Mouse (Mus musculus) thymus, postnatal 4 days (tissue): ENCODE results near the gene Syne2.

Source experiments
- DNase-seq: peaks from one replicate; pipeline ENCODE4 v3.0.0; 2021

Syne2 gene

GRCm38 (mm10) chr12:75874287-75874994 lies 56.5 kb downstream of the Syne2 start:
- no peak for DNase-seq

GRCm38 (mm10) chr12:75879636-75880317 lies 61.8 kb downstream of the Syne2 start:
- DNase-seq, result no peak

- DNase-seq, result no peak
Observed at GRCm38 (mm10) chr12:75881554-75881953, 63.6 kb downstream of the Syne2 start.

- DNase-seq, result no peak
Observed at GRCm38 (mm10) chr12:75886161-75886560, 68.2 kb downstream of the Syne2 start.

- DNase-seq, result no peak
Observed at GRCm38 (mm10) chr12:75886946-75887345, 69.0 kb downstream of the Syne2 start.

- DNase-seq, result no peak
Observed at GRCm38 (mm10) chr12:75888721-75889120, 70.8 kb downstream of the Syne2 start.

GRCm38 (mm10) chr12:75891206-75891605 lies 73.3 kb downstream of the Syne2 start:
- DNase-seq, result no peak

GRCm38 (mm10) chr12:75893392-75893791 lies 75.5 kb downstream of the Syne2 start:
- DNase-seq, result peak; percentile 30

GRCm38 (mm10) chr12:75894316-75894997 lies 76.5 kb downstream of the Syne2 start:
- peak; percentile 46 for DNase-seq

- DNase-seq, result no peak
Observed at GRCm38 (mm10) chr12:75894998-75895331, 77.0 kb downstream of the Syne2 start.

GRCm38 (mm10) chr12:75897793-75898192 lies 79.9 kb downstream of the Syne2 start:
- DNase-seq, result no peak

GRCm38 (mm10) chr12:75901721-75902120 lies 83.8 kb downstream of the Syne2 start:
- DNase-seq, result peak; percentile 13

GRCm38 (mm10) chr12:75904068-75904467 lies 86.1 kb downstream of the Syne2 start:
- no peak for DNase-seq

- DNase-seq, result no peak
Observed at GRCm38 (mm10) chr12:75905304-75905703, 87.4 kb downstream of the Syne2 start.

GRCm38 (mm10) chr12:75908466-75908865 lies 90.5 kb downstream of the Syne2 start:
- no peak for DNase-seq

GRCm38 (mm10) chr12:75915694-75916093 lies 97.8 kb downstream of the Syne2 start:
- DNase-seq, result no peak

- DNase-seq, result no peak
Observed at GRCm38 (mm10) chr12:75918415-75918814, 100.5 kb downstream of the Syne2 start.

- no peak for DNase-seq
Observed at GRCm38 (mm10) chr12:75918914-75919313, 101.0 kb downstream of the Syne2 start.

- DNase-seq, result no peak
Observed at GRCm38 (mm10) chr12:75922900-75923299, 105.0 kb downstream of the Syne2 start.

GRCm38 (mm10) chr12:75924852-75925251 lies 106.9 kb downstream of the Syne2 start:
- no peak for DNase-seq

- DNase-seq, result peak; percentile 11
Observed at GRCm38 (mm10) chr12:75927596-75927995, 109.7 kb downstream of the Syne2 start.

- no peak for DNase-seq
Observed at GRCm38 (mm10) chr12:75933561-75933960, 115.6 kb downstream of the Syne2 start.

GRCm38 (mm10) chr12:75951328-75951727 lies 133.4 kb downstream of the Syne2 start:
- DNase-seq, result peak; percentile 78

- DNase-seq, result no peak
Observed at GRCm38 (mm10) chr12:75952011-75952410, 134.1 kb downstream of the Syne2 start.
